Mouse (Mus musculus) midbrain, embryonic 11.5 days (tissue): ENCODE measurements around the gene Samd1. TPM values are rescaled to one million over a fixed set of nuclear protein-coding genes. Genes with fewer than 3 reads are reported as not detected.

Experiments used
- ATAC-seq: fragments of 200-750 bp; cut with Nextera tagmentation; 2 replicates; pipeline ENCODE4 v1.8.0; 2017; ENCODE audit warnings: moderate TSS enrichment, moderate library complexity; ENCODE audit not compliant: low FRiP score
- DNase-seq: peaks from one replicate; pipeline ENCODE4 v3.0.0; 2015; ENCODE audit warnings: low spot score; ENCODE audit errors: missing footprints
- H3K27ac ChIP-seq: fragments of 300-500 bp; sonication (generic); 2 replicates; pipeline ENCODE4 v1.5.1; 2014; ENCODE audit warnings: low read depth, low read length
- H3K27me3 ChIP-seq: fragments of 300-500 bp; sonication (generic); 2 replicates; pipeline ENCODE4 v1.6.1; 2014; ENCODE audit warnings: mild to moderate bottlenecking, low read length, moderate library complexity, mixed read lengths; ENCODE audit not compliant: control insufficient read depth, insufficient read depth
- H3K36me3 ChIP-seq: fragments of 300-500 bp; sonication (generic); 2 replicates; pipeline ENCODE4 v1.6.1; 2014; ENCODE audit warnings: mild to moderate bottlenecking, low read length, moderate library complexity, mixed read lengths; ENCODE audit not compliant: control insufficient read depth, insufficient read depth
- H3K4me1 ChIP-seq: fragments of 300-500 bp; sonication (generic); 2 replicates; pipeline ENCODE4 v1.6.1; 2014; ENCODE audit warnings: low read length; ENCODE audit not compliant: control insufficient read depth, insufficient read depth
- H3K4me2 ChIP-seq: fragments of 300-500 bp; sonication (generic); 2 replicates; pipeline ENCODE4 v1.6.1; 2014; ENCODE audit warnings: mild to moderate bottlenecking, moderate library complexity
- H3K4me3 ChIP-seq: fragments of 300-500 bp; sonication (generic); 2 replicates; pipeline ENCODE4 v1.5.1; 2014; ENCODE audit warnings: low read depth, low read length
- H3K9ac ChIP-seq: fragments of 300-500 bp; sonication (generic); 2 replicates; pipeline ENCODE4 v1.6.1; 2014; ENCODE audit warnings: low read length
- H3K9me3 ChIP-seq: fragments of 300-500 bp; sonication (generic); 2 replicates; pipeline ENCODE4 v1.6.1; 2016; ENCODE audit warnings: low read length; ENCODE audit not compliant: control insufficient read depth
- WGBS: fragments of 180-500 bp; shearing (Covaris S2); extraction: QIAGEN DNeasy Blood & Tissue Kit; methylation state at CpG from one replicate; pipeline ENCODE4 v1.1.7; 2014; 5-methylcytosine and 5-hydroxymethylcytosine counted together
- polyA plus RNA-seq: library from polyadenylated mRNA; unstranded; fragments of >200 nt; fragmentation: Nextera tagmentation; extraction: Ambion mirVana; gene quantifications from 2 replicates; pipeline ENCODE4 v1.2.1, GENCODE M21; 2014

Gene Samd1
- polyA plus RNA-seq, 1 experiment from 2014 or later, result 12.8 TPM

DNA sequence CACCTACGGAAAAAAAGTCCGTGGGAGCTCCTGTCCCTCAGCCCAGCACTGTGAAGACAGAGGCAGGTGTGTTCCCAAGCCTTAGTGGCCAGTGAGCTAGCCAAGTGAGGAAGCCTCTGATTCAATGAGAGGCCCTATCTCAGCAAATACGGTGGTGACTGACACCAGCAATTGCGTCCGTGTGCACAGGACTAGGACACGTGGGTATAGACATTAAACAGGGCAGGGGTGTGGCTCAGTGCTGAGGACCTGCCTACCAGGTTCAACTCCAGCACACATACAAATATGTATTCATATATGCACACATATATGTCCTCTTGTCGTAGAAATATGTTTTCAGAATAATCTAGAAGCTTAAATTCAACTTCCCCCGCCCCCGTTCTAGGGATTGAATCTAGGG, 22.3 kb downstream of the Samd1 start:
- Histone ChIP-seq H3K9ac (no peak overlapping the region), H3K27me3 (peaks cover 5% of the 10 kb centered on the region), H3K36me3 (no peaks in the 10 kb centered on the region), H3K4me1 (no peaks in the 10 kb centered on the region), H3K27ac (no peak overlapping the region), H3K4me3 (no peak overlapping the region), H3K9me3 (no peaks in the 10 kb centered on the region), H3K4me2 (no peak overlapping the region)
- 85% methylated on average over 9 of the region's 9 CpGs for WGBS
- ATAC-seq, result no peak
- no peak for DNase-seq

DNA sequence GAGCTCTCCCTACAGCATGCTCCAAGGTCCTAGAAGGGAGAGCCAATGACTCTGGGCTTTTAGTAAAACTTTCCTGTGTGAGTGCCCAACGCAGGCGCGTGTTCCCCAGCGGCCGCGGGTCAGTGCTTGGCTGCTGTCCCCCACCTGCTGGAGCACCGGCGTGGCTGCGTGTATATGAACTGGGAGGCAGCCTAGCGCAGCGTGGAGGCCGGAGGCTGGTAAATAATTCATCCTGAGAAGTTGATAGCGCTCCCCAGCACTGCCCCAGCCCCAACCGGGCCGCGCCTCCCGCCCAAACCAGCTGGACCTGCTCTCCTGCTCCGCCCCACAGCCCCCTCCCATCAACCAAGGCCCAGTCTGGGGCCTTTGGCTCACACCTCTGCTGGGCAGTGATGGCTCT, 23.6 kb downstream of the Samd1 start, which contains the start of gene Palm3:
Gene Palm3 (plus strand): TSS at position 376 of the 400 bp plus-strand sequence.
- H3K27ac ChIP-seq, result no peak within 1 kb of the TSS
- peaks cover 3% of the 10 kb centered on the region; the same call in 1 of the 2 replicates for H3K4me1 ChIP-seq
- no peak within 1 kb of the TSS for H3K4me2 ChIP-seq
- H3K9me3 ChIP-seq, result no peaks in the 10 kb centered on the region
- WGBS, result 7% methylated on average over 18 of the region's 18 CpGs
- no peaks in the 10 kb centered on the region for H3K36me3 ChIP-seq
- no peak within 1 kb of the TSS for H3K9ac ChIP-seq
- no peak within 1 kb of the TSS for H3K4me3 ChIP-seq
- DNase-seq, result no peak
- H3K27me3 ChIP-seq, result peaks cover 11% of the 10 kb centered on the region
- ATAC-seq, result no peak

DNA sequence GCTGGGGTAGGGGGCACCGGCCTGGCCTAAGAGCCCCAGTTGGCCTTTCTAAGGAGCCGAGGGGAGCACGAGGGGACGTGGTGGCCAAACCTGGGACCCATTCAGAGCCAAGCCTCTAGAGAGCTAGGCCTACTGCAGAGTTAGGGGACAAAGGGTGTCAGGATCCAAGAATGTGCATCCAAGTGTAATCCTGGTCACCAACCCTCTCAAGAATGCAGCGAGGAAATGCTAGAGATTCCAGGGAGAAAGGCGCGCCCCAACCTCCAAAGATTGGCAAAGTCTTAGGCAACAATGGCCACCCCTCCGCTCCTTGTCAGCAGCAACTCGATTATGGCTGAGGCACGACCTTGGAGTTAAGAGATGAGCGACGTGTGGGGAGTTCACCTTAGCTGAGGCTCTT, 24.1 kb downstream of the Samd1 start:
- H3K4me3 ChIP-seq, result no peak overlapping the region
- H3K9me3 ChIP-seq, result no peaks in the 10 kb centered on the region
- ATAC-seq, result no peak
- no peak overlapping the region for H3K9ac ChIP-seq
- 32% methylated on average over 12 of the region's 12 CpGs for WGBS
- H3K36me3 ChIP-seq, result no peaks in the 10 kb centered on the region
- H3K27me3 ChIP-seq, result peaks cover 16% of the 10 kb centered on the region
- DNase-seq, result no peak
- peaks cover 3% of the 10 kb centered on the region; the same call in 1 of the 2 replicates for H3K4me1 ChIP-seq
- H3K4me2 ChIP-seq, result no peak overlapping the region
- no peak overlapping the region for H3K27ac ChIP-seq

DNA sequence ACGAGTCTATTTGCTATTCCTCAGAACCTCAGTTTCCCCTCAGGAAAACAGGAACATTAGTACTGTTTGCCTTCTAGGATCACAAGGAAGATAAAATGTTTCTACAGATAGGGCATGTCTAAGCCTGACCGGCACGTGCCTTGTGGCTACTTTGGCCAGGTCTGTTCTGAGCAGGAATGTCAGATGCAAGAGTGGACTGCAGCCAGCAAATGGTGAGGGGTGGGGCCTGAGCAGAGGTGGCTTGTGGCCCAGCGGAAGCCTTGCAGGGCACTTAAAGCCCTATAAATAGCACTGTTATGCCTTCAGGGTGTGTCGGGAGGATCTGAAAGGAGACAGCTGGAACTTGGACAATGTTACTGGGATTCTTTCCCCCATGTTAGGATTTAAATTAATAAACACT, 25.6 kb downstream of the Samd1 start:
- ATAC-seq (no peak), DNase-seq (no peak)
- Histone ChIP-seq H3K4me2 (no peak overlapping the region), H3K36me3 (no peaks in the 10 kb centered on the region), H3K27me3 (peaks cover 28% of the 10 kb centered on the region), H3K4me1 (peaks cover 3% of the 10 kb centered on the region; the same call in 1 of the 2 replicates), H3K4me3 (no peak overlapping the region), H3K9ac (no peak overlapping the region), H3K27ac (no peak overlapping the region), H3K9me3 (no peaks in the 10 kb centered on the region)
- WGBS, result 56% methylated on average over 5 of the region's 5 CpGs

DNA sequence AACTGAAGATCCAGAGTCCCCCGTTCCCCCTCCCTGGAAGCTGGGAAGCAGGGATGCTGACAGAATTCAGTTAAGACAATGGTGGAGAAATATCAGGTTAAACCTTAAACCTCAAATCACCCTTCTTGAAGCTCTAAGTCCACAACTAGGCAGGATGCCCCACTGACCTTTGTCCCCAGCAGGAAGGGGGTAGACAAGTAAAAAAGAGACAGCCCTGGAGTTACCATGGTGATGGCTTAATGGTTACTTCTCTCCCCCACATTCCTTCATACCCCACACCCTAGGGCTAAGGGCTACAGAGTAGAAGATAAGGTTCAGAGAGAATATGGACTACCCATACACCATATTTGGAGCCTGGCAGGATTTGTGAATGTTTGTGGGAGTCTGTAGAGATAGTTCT, 26.2 kb downstream of the Samd1 start:
- H3K36me3 ChIP-seq, result no peaks in the 10 kb centered on the region
- peaks cover 3% of the 10 kb centered on the region; the same call in 1 of the 2 replicates for H3K4me1 ChIP-seq
- no peaks in the 10 kb centered on the region for H3K9me3 ChIP-seq
- DNase-seq (no peak), ATAC-seq (no peak)
- no peak overlapping the region for H3K9ac ChIP-seq
- H3K4me2 ChIP-seq, result no peak overlapping the region
- H3K27ac ChIP-seq, result no peak overlapping the region
- H3K27me3 ChIP-seq, result peaks cover 33% of the 10 kb centered on the region
- no peak overlapping the region for H3K4me3 ChIP-seq
- WGBS, result 67% methylated on average over 1 of the region's 1 CpGs

DNA sequence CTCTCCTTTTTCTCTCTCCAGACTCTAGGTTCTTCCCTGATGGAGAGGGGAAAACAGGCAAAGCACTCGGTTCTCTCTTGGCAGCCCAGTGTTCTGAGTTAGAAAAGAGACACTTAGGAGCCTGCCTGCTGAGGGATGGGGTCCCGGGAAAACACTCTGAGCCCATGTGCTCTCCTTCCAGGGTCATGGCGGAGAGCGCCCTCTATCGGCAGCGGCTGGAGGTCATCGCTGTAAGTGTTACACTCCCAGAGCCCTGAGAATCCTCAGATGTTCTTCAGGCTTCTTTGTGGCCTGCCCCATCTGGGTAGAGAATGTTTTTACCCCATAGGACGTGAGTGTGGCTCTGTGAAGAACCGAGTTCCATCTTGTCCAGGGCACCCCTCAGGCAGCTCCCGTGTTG, 26.7 kb downstream of the Samd1 start:
- 12% methylated on average over 10 of the region's 10 CpGs for WGBS

DNA sequence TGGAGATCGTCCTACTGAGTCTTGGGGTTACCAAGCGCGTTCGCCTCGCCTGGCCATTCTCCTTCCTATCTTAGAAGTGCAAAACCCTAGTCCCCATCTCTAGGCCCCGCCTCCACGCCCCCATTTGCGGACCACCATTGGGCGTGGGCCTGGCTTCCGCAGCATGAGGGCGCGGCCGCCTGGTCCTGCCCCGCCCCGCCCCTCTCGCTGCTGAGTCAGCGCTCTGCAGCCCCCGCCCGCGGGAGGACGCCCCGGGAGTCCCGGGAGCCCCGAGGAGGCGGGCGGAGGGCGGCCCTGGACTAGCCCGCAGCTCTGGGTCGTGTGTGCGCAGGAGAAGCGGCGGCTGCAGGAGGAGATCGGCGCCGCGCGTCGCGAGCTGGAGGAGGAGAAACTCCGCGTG, 28.4 kb downstream of the Samd1 start:
- Histone ChIP-seq H3K27me3 (peaks cover 33% of the 10 kb centered on the region), H3K27ac (no peak overlapping the region), H3K4me2 (peak overlapping the region; percentile 87), H3K9ac (peak overlapping the region; percentile 58), H3K9me3 (no peaks in the 10 kb centered on the region), H3K4me3 (peak overlapping the region; percentile 48), H3K4me1 (peaks cover 3% of the 10 kb centered on the region; the same call in 1 of the 2 replicates), H3K36me3 (no peaks in the 10 kb centered on the region)
- DNase-seq (peak; percentile 95), ATAC-seq (peak; percentile 86)
- 1% methylated on average over 41 of the region's 41 CpGs for WGBS

More for the DNA sequence above, 26.7 kb downstream of the Samd1 start:
- DNase-seq, result peak; percentile 96
- H3K4me3 ChIP-seq, result no peak overlapping the region
- no peaks in the 10 kb centered on the region for H3K36me3 ChIP-seq
- no peak overlapping the region for H3K27ac ChIP-seq
- H3K4me1 ChIP-seq, result peaks cover 3% of the 10 kb centered on the region; the same call in 1 of the 2 replicates
- no peak for ATAC-seq
- no peaks in the 10 kb centered on the region for H3K9me3 ChIP-seq
- H3K4me2 ChIP-seq, result no peak overlapping the region
- no peak overlapping the region for H3K9ac ChIP-seq
- H3K27me3 ChIP-seq, result peaks cover 33% of the 10 kb centered on the region

DNA sequence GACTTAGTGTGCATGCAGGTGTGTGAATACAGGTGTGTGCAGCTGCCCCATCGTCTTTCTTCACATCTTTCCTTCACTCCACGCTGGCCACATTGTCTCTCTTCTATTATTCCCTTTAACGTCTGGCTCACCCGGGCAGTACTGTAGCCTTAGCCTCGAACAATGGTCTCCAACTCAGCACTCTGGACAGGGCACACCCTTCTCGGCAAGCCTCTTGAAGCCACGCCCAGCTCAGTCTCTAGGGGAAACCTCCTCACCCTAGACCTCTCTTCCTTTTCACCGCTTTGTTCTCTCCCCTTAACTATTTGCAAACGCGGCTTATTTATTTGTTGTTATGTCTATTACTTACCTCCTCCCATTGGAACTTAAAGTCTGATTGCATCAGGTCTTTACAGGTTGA, 30.0 kb downstream of the Samd1 start:
- Histone ChIP-seq H3K4me1 (peaks cover 3% of the 10 kb centered on the region; the same call in 1 of the 2 replicates), H3K4me2 (no peak overlapping the region), H3K9ac (no peak overlapping the region; the same call in 1 of the 2 replicates), H3K4me3 (no peak overlapping the region), H3K9me3 (no peaks in the 10 kb centered on the region), H3K27me3 (peaks cover 28% of the 10 kb centered on the region), H3K27ac (no peak overlapping the region), H3K36me3 (no peaks in the 10 kb centered on the region)
- DNase-seq (no peak), ATAC-seq (no peak)
- 13% methylated on average over 10 of the region's 10 CpGs for WGBS

DNA sequence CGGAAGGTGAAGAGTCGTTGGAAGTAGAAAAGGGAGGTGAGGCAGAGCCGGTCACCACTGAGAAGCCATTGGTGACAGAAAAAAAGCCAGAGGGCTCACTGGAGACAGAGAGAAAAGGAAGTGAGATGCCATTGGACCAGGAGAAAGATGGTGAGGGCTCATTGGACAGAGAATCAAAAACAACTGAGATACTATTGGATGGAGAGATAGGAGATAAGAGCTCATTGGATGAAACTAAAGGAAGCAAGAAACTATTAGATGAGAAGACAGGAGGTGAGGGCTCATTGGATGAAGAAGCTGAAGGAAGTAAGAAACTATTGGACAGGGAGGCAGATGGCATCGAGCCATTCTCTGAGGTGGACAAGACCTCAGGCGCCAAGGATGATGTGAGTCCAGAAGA, 31.8 kb downstream of the Samd1 start:
- H3K36me3 ChIP-seq, result no peaks in the 10 kb centered on the region
- H3K4me2 ChIP-seq, result no peak overlapping the region
- WGBS, result 90% methylated on average over 5 of the region's 5 CpGs
- no peak overlapping the region for H3K9ac ChIP-seq
- ATAC-seq (no peak), DNase-seq (no peak)
- H3K27me3 ChIP-seq, result peaks cover 28% of the 10 kb centered on the region
- no peak overlapping the region for H3K27ac ChIP-seq
- peaks cover 3% of the 10 kb centered on the region; the same call in 1 of the 2 replicates for H3K4me1 ChIP-seq
- no peak overlapping the region for H3K4me3 ChIP-seq
- no peaks in the 10 kb centered on the region for H3K9me3 ChIP-seq
